Mouse (Mus musculus): Measurements from ENCODE around the gene Taco1. TPM values are rescaled to one million over a fixed set of nuclear protein-coding genes. Genes with fewer than 3 reads are reported as not detected.
A peak's percentile ranks its signal among the peaks of the same experiment; 100 is the strongest.
"Not testable (repeated sequence)": the region's sequence is repeated elsewhere in the genome, so short reads cannot be mapped to it uniquely, and the experiment has no call there.

Taco1 gene
- polyA plus RNA-seq, 1 experiment = 10.3 TPM

DNA sequence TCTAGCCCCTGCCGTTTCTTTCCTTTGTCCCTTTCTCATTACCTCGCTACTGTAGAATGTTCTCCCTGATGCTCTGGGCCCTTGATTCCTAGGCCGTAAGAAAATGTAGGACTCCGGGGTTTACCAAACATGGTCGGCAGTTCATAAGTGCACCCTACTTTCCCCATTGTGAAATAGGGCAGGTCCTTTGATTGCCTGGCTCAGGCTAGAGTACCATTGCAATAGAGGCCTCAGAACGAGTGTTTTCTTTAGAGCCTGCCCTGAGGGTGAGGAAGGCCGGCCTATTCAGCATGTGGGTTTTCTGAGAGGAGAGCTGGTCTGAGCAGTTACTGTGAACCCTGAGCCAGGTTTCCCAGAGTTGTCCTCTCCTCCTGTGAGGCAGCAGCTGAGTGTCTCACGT is 7.8 kb upstream of the Taco1 start:
- Histone ChIP-seq H3K4me3 (ENCODE audit: insufficient read depth, low read length) (no peak overlapping the region), H3K4me1 (ENCODE audit: control insufficient read depth, insufficient read depth, low read length) (no peaks in the 10 kb centered on the region), H3K27ac (ENCODE audit: insufficient read depth, low read length) (no peak overlapping the region)
- TF ChIP-seq POLR2A (IDR thresholded peaks at IDR 0.05; ENCODE audit: low read depth, low read length) = no peak
- no peak for TF ChIP-seq CTCF (IDR thresholded peaks at IDR 0.05; ENCODE audit: borderline replicate concordance, insufficient read depth, low read length)

DNA sequence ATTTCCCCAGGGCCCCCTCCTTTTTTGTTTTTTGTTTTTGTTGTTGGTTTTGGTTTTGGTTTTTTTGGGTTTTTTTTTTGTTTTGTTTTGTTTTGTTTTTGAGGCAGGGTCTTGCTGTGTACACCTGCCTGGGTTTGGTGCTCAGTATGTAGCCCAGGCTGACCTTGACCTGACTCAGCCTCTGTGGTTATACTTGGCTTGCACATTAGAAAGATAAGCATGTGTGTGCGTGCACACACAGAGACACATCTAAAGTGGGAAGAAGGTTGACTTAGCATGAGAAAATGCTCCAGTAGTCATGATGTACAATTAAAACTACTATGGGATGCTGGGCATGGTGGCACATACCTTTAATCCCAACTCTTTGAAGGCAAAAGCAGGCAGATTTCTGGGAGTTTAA is 5.3 kb upstream of the Taco1 start:
- TF ChIP-seq CTCF (IDR thresholded peaks at IDR 0.05; ENCODE audit: borderline replicate concordance, insufficient read depth, low read length) = no peak
- Histone ChIP-seq H3K4me3 (ENCODE audit: insufficient read depth, low read length) (no peak overlapping the region), H3K4me1 (ENCODE audit: control insufficient read depth, insufficient read depth, low read length) (no peaks in the 10 kb centered on the region), H3K27ac (ENCODE audit: insufficient read depth, low read length) (no peak overlapping the region)

DNA sequence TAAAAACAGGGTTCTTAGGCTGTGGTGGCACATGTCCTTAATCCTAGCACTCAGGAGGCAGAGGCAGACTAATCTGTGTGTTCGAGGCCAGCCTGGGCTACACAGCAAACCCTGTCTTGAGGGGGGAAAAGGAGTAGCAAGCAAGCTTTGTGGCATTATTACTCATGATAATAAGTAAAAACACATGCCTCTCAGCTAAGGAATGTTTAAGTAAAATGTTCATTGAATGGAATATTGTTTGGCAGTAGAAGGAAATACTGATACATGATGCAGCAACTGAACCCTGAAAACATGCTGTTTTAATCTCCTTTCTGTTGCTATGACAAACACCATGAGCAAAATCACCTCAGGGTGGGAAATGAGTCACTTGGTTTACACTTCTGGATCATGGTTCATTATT is 4.5 kb upstream of the Taco1 start:
- Histone ChIP-seq H3K4me3 (ENCODE audit: insufficient read depth, low read length) (no peak overlapping the region), H3K27ac (ENCODE audit: insufficient read depth, low read length) (peak overlapping the region; percentile 8; the same call in 1 of the 2 replicates), H3K4me1 (ENCODE audit: control insufficient read depth, insufficient read depth, low read length) (no peaks in the 10 kb centered on the region)
- TF ChIP-seq CTCF (IDR thresholded peaks at IDR 0.05; ENCODE audit: borderline replicate concordance, insufficient read depth, low read length) (no peak), POLR2A (IDR thresholded peaks at IDR 0.05; ENCODE audit: low read depth, low read length) (no peak)

DNA sequence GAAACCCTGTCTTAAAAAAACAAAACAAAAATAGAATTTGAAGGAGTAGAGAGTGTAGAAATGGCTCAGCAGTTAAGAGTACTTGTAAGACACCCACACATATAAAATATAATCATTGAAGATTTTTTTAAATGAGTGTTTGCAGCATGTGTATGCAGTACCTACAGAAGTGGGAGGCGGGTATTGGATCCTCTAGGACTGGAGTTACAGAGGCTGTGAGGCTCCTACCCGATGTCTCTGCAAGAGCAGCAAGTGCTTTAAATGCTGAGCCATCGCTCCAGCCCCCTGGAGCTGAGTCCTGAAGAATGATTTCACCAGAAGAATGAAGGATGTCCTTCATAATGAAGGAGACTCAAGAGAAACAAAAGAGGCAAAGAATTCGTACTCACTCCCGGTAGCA is 2.1 kb upstream of the Taco1 start:
- H3K27ac ChIP-seq (ENCODE audit: insufficient read depth, low read length) = no peak overlapping the region
- H3K4me3 ChIP-seq (ENCODE audit: insufficient read depth, low read length) = no peak overlapping the region

DNA sequence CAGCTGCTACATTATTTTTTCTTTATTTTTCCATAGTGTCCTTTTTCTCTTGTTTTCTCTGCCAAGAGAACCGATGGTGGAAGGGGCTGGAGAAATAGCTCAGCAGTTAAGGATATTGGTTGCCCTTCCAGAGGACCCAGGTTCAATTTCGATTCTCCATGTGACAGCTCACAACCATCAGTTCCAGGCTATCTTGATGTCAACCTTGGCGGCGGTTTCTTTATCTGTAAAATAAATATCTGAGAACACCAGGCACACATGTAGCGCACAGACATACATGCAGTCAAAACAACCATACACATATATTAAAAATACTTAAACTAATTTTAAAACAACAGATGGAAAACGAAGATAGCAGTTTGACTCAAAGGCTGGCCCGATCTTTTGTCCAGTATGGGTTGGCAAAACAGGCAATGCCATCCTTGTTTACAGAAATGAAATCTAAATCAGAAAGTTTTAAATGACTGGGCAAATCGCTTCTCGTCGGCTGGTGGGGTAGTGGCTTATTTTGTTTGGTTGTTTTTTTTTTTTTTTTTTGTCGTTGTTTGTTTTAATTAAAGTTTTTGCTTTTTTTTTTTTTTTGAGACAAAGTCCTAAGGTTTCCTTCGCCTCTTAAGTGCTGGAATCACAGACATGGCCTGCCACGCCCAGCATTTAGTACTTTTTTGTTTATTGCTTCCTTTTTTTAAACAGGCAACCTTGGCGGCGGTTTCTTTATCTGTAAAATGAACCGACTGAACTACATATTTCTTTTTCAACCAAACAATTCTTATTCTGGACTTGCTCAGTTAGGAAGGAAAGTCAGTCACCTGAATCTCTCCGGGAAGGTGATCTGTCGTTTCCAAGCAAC is 563 bp upstream of the Taco1 start:
- H3K4me3 ChIP-seq (ENCODE audit: insufficient read depth, low read length) = peak overlapping the region; percentile 35; the same call in 1 of the 2 replicates
- no peak overlapping the region for H3K27ac ChIP-seq (ENCODE audit: insufficient read depth, low read length)
- peaks cover 3% of the 10 kb centered on the region; the same call in 1 of the 2 replicates for H3K4me1 ChIP-seq (ENCODE audit: control insufficient read depth, insufficient read depth, low read length)
- TF ChIP-seq POLR2A (IDR thresholded peaks at IDR 0.05; ENCODE audit: low read depth, low read length) = no peak

More for the DNA sequence above, 2.1 kb upstream of the Taco1 start:
- peaks cover 3% of the 10 kb centered on the region; the same call in 1 of the 2 replicates for H3K4me1 ChIP-seq (ENCODE audit: control insufficient read depth, insufficient read depth, low read length)
- no peak for TF ChIP-seq CTCF (IDR thresholded peaks at IDR 0.05; ENCODE audit: borderline replicate concordance, insufficient read depth, low read length)

DNA sequence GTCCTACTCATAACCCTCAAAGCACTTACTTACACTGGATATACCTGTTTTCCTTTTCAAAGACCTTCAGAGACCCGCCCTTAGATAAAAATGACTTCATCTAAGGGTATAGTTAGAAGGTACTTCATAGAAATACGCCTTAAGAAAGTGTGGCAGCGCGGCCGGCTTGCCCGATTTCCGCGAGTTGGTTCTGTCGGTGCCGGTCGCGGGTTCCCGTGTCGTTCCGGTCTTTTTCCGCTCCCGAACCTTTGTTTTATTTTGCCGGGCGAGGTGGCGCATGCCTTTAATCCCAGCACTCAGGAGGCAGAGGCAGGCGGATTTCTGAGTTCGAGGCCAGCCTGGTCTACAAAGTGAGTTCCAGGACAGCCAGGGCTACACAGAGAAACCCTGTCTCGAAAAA is 755 bp downstream of the Taco1 start:
- peak overlapping the region; percentile 43 for H3K27ac ChIP-seq (ENCODE audit: insufficient read depth, low read length)
- not testable (repeated sequence) for H3K4me1 ChIP-seq (ENCODE audit: control insufficient read depth, insufficient read depth, low read length)
- peak overlapping the region; percentile 79 for H3K4me3 ChIP-seq (ENCODE audit: insufficient read depth, low read length)

DNA sequence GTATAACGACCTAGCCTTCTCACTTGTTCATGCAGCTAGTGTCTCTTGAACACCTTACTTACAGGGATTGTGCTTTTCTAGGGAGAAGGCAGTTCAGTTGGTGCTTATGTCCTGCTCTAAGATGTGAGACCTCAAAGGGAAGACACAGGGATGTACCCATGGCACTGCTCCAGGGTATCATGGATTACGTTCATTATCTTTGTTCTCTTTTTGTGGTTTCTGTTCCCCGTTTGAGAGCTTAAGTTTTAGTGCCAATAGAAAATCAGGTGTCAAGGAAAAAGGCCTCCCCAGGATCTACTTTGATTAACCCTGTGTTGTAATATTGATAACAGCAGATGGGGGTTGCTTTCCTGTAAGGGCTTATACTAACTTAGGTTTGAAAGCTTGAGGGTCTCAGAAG is 7.9 kb downstream of the Taco1 start:
- H3K27ac ChIP-seq (ENCODE audit: insufficient read depth, low read length) = no peak overlapping the region
- no peaks in the 10 kb centered on the region for H3K4me1 ChIP-seq (ENCODE audit: control insufficient read depth, insufficient read depth, low read length)
- TF ChIP-seq CTCF (IDR thresholded peaks at IDR 0.05; ENCODE audit: borderline replicate concordance, insufficient read depth, low read length) (no peak), POLR2A (IDR thresholded peaks at IDR 0.05; ENCODE audit: low read depth, low read length) (no peak)
- H3K4me3 ChIP-seq (ENCODE audit: insufficient read depth, low read length) = no peak overlapping the region

DNA sequence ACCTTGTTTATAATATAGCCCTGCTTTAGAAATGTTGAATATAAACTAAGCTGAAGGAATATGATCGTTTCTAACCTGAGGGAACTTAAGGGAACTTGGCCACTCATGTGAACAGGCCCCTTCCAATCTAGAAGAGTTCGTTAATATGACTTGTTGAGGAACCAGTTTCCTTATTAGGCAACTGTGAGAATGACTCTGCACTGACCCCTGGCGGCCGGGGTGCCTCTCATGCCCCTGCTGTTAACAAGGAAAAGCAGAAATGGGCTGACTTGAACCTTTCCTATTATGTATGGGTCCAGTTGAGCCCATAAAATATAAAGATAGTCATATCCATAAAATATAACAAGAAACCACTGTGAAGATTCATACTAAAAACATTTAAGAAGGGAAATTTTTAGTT is 10.5 kb downstream of the Taco1 start:
- Histone ChIP-seq H3K4me1 (ENCODE audit: control insufficient read depth, insufficient read depth, low read length) (no peaks in the 10 kb centered on the region), H3K4me3 (ENCODE audit: insufficient read depth, low read length) (no peak overlapping the region), H3K27ac (ENCODE audit: insufficient read depth, low read length) (no peak overlapping the region)
- TF ChIP-seq POLR2A (IDR thresholded peaks at IDR 0.05; ENCODE audit: low read depth, low read length) (no peak), CTCF (IDR thresholded peaks at IDR 0.05; ENCODE audit: borderline replicate concordance, insufficient read depth, low read length) (peak; percentile 69; the same call in 1 of the 2 replicates)

DNA sequence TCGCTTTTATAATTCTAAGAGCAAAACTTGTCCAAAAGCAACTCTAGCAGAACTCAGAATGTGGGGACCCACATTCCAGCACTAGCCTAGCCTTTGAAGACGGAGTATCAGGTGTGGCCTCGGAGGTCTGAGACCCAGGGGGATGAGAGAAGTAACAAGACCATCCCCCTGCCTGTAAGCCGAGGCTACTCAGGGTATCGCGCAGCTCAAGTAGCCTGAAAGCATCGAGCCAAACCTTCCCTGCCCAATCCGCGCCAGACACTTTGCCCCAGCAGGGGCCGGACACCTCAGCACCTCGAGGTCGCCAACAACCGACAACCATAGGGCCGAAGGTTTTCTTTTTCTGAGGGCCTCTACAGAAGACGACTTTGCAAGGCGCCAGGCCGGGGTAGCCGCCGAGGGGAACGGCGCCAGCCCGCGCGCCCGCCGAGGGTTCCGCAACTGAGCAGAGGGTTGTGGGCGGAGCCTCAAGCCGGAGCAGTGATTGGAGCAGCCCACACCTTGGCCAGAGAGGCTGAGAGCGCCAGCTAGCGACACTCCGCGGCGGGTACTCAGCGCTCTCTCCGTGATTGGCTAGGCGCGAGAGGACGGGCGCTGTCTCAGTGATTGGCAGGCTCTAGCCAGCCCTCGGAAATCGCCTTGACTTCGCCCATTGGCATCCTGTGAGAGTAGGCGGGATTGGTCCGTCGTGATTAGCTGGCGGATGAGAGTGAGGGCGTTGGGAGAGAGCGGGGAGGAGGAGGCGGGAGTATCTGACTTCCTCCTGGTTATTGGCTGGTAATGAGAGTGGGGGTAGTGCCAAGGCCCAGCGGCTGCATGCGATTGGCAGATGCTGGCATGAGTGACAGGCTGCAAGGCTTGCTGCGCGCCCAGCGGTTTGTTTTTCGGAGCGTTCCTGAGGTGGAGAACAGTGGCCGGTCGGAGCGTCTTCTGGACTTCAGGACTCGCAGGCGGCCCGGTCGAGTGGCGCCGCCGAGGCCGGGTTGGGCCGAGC is 18.1 kb downstream of the Taco1 start, which contains the start of gene Map3k3:
Map3k3 (plus strand) TSS at position 906 of the 994 bp plus-strand sequence.
- Histone ChIP-seq H3K4me3 (ENCODE audit: insufficient read depth, low read length) (peak within 1 kb of the TSS; percentile 88), H3K27ac (ENCODE audit: insufficient read depth, low read length) (peak within 1 kb of the TSS; percentile 87), H3K4me1 (ENCODE audit: control insufficient read depth, insufficient read depth, low read length) (peaks cover 3% of the 10 kb centered on the region; the same call in 1 of the 2 replicates)
- TF ChIP-seq CTCF (IDR thresholded peaks at IDR 0.05; ENCODE audit: borderline replicate concordance, insufficient read depth, low read length) (peak; percentile 72; the same call in 1 of the 2 replicates), POLR2A (IDR thresholded peaks at IDR 0.05; ENCODE audit: low read depth, low read length) (peak; percentile 91)

All from embryonic fibroblast, embryonic 13.5 days (primary cell).